Mouse (Mus musculus): ENCODE data around the gene Lpar1. TPM values are rescaled to one million over a fixed set of nuclear protein-coding genes. Genes with fewer than 3 reads are reported as not detected.

Gene Lpar1
- polyA plus RNA-seq, 1 experiment from 2014 or later, result 2.4 TPM

GRCm38 (mm10) chr4:58568486-58568885 is 14.8 kb upstream of the Lpar1 start:
- Histone ChIP-seq H3K9me3 (ENCODE audit: low read length) (no peaks in the 10 kb centered on the region), H3K4me1 (ENCODE audit: insufficient read depth) (no peaks in the 10 kb centered on the region), H3K4me3 (ENCODE audit: low read depth, low read length) (no peak overlapping the region), H3K27me3 (ENCODE audit: insufficient read depth, low read length) (no peaks in the 10 kb centered on the region), H3K9ac (replicated peaks) (no peak overlapping the region), H3K4me2 (ENCODE audit: low read depth, low read length) (no peak overlapping the region), H3K27ac (ENCODE audit: low read depth) (no peak overlapping the region), H3K36me3 (replicated peaks; ENCODE audit: insufficient read depth, low read length) (no peaks in the 10 kb centered on the region)
- DNase-seq, result no peak
- TF ChIP-seq CTCF (IDR thresholded peaks at IDR 0.05; ENCODE audit: low read depth) (no peak), EP300 (IDR thresholded peaks at IDR 0.05; ENCODE audit: low read depth) (no peak)
- 76% methylated on average over 8 of the region's 8 CpGs for WGBS (ENCODE audit: insufficient replicate concordance)
- ATAC-seq, result no peak

GRCm38 (mm10) chr4:58562776-58563175 is 9.1 kb upstream of the Lpar1 start:
- H3K4me3 ChIP-seq (ENCODE audit: low read depth, low read length), result no peak overlapping the region
- DNase-seq (no peak), ATAC-seq (no peak)
- no peak overlapping the region for H3K27ac ChIP-seq (ENCODE audit: low read depth)
- H3K36me3 ChIP-seq (replicated peaks; ENCODE audit: insufficient read depth, low read length), result no peaks in the 10 kb centered on the region
- no peaks in the 10 kb centered on the region for H3K9me3 ChIP-seq (ENCODE audit: low read length)
- H3K9ac ChIP-seq (replicated peaks), result no peak overlapping the region
- no peak overlapping the region for H3K4me2 ChIP-seq (ENCODE audit: low read depth, low read length)
- WGBS (ENCODE audit: insufficient replicate concordance), result 59% methylated on average over 1 of the region's 1 CpGs
- H3K27me3 ChIP-seq (ENCODE audit: insufficient read depth, low read length), result no peaks in the 10 kb centered on the region
- H3K4me1 ChIP-seq (ENCODE audit: insufficient read depth), result no peaks in the 10 kb centered on the region
- no peak for TF ChIP-seq CTCF (IDR thresholded peaks at IDR 0.05; ENCODE audit: low read depth)

- Histone ChIP-seq H3K27me3 (ENCODE audit: insufficient read depth, low read length) (peaks cover 17% of the 10 kb centered on the region), H3K9ac (replicated peaks) (no peak overlapping the region), H3K4me1 (ENCODE audit: insufficient read depth) (peaks cover 12% of the 10 kb centered on the region; the same call in 1 of the 2 replicates), H3K27ac (ENCODE audit: low read depth) (no peak overlapping the region), H3K4me2 (ENCODE audit: low read depth, low read length) (no peak overlapping the region), H3K36me3 (replicated peaks; ENCODE audit: insufficient read depth, low read length) (no peaks in the 10 kb centered on the region), H3K4me3 (ENCODE audit: low read depth, low read length) (no peak overlapping the region), H3K9me3 (ENCODE audit: low read length) (no peaks in the 10 kb centered on the region)
- no peak for TF ChIP-seq CTCF (IDR thresholded peaks at IDR 0.05; ENCODE audit: low read depth)
- no peak for TF ChIP-seq EP300 (IDR thresholded peaks at IDR 0.05; ENCODE audit: low read depth)
- DNase-seq, result no peak
- no peak for ATAC-seq
- 68% methylated on average over 3 of the region's 3 CpGs for WGBS (ENCODE audit: insufficient replicate concordance)
Observed at GRCm38 (mm10) chr4:58557001-58557400, 3.3 kb upstream of the Lpar1 start.

- TF ChIP-seq CTCF (IDR thresholded peaks at IDR 0.05; ENCODE audit: low read depth), result no peak
- TF ChIP-seq EP300 (IDR thresholded peaks at IDR 0.05; ENCODE audit: low read depth), result no peak
- DNase-seq (no peak), ATAC-seq (no peak)
- H3K9me3 ChIP-seq (ENCODE audit: low read length), result no peaks in the 10 kb centered on the region
- peaks cover 22% of the 10 kb centered on the region for H3K27me3 ChIP-seq (ENCODE audit: insufficient read depth, low read length)
- H3K9ac ChIP-seq (replicated peaks), result no peak overlapping the region
- H3K4me3 ChIP-seq (ENCODE audit: low read depth, low read length), result no peak overlapping the region
- no peak overlapping the region for H3K27ac ChIP-seq (ENCODE audit: low read depth)
- H3K4me2 ChIP-seq (ENCODE audit: low read depth, low read length), result 0 out of 2 replicates have a peak overlapping the region, but pooled peaks have one; percentile 92
- peaks cover 12% of the 10 kb centered on the region; the same call in 1 of the 2 replicates for H3K4me1 ChIP-seq (ENCODE audit: insufficient read depth)
- H3K36me3 ChIP-seq (replicated peaks; ENCODE audit: insufficient read depth, low read length), result no peaks in the 10 kb centered on the region
- WGBS (ENCODE audit: insufficient replicate concordance), result 31% methylated on average over 10 of the region's 10 CpGs
Observed at GRCm38 (mm10) chr4:58554359-58554838, 701 bp upstream of the Lpar1 start.

GRCm38 (mm10) chr4:58552731-58553630 is 717 bp downstream of the Lpar1 start:
- peak overlapping the region; percentile 66 for H3K4me3 ChIP-seq (ENCODE audit: low read depth, low read length)
- H3K36me3 ChIP-seq (replicated peaks; ENCODE audit: insufficient read depth, low read length), result no peaks in the 10 kb centered on the region
- H3K4me2 ChIP-seq (ENCODE audit: low read depth, low read length), result peak overlapping the region; percentile 92
- H3K27ac ChIP-seq (ENCODE audit: low read depth), result 0 out of 2 replicates have a peak overlapping the region, but pooled peaks have one; percentile 11
- WGBS (ENCODE audit: insufficient replicate concordance), result under 1% methylated on average over 62 of the region's 71 CpGs
- DNase-seq, result peak; percentile 76
- H3K9ac ChIP-seq (replicated peaks), result peak overlapping the region; percentile 55
- peak; percentile 81 for ATAC-seq
- no peaks in the 10 kb centered on the region for H3K9me3 ChIP-seq (ENCODE audit: low read length)
- H3K27me3 ChIP-seq (ENCODE audit: insufficient read depth, low read length), result peaks cover 22% of the 10 kb centered on the region
- TF ChIP-seq CTCF (IDR thresholded peaks at IDR 0.05; ENCODE audit: low read depth) (peak; percentile 33), EP300 (IDR thresholded peaks at IDR 0.05; ENCODE audit: low read depth) (no peak)
- H3K4me1 ChIP-seq (ENCODE audit: insufficient read depth), result peaks cover 12% of the 10 kb centered on the region; the same call in 1 of the 2 replicates

GRCm38 (mm10) chr4:58552229-58552628 is 1.5 kb downstream of the Lpar1 start:
- Histone ChIP-seq H3K27ac (ENCODE audit: low read depth) (no peak overlapping the region), H3K27me3 (ENCODE audit: insufficient read depth, low read length) (peaks cover 22% of the 10 kb centered on the region), H3K9me3 (ENCODE audit: low read length) (no peaks in the 10 kb centered on the region), H3K4me1 (ENCODE audit: insufficient read depth) (peaks cover 12% of the 10 kb centered on the region; the same call in 1 of the 2 replicates), H3K36me3 (replicated peaks; ENCODE audit: insufficient read depth, low read length) (no peaks in the 10 kb centered on the region), H3K4me3 (ENCODE audit: low read depth, low read length) (peak overlapping the region; percentile 66), H3K9ac (replicated peaks) (no peak overlapping the region), H3K4me2 (ENCODE audit: low read depth, low read length) (peak overlapping the region; percentile 92)
- ATAC-seq (no peak), DNase-seq (no peak)
- WGBS (ENCODE audit: insufficient replicate concordance), result 10% methylated on average over 10 of the region's 10 CpGs
- TF ChIP-seq CTCF (IDR thresholded peaks at IDR 0.05; ENCODE audit: low read depth) (no peak), EP300 (IDR thresholded peaks at IDR 0.05; ENCODE audit: low read depth) (no peak)
